Mouse (Mus musculus): Measurements from ENCODE around the gene Atp11b.

The Atp11b gene

DNA sequence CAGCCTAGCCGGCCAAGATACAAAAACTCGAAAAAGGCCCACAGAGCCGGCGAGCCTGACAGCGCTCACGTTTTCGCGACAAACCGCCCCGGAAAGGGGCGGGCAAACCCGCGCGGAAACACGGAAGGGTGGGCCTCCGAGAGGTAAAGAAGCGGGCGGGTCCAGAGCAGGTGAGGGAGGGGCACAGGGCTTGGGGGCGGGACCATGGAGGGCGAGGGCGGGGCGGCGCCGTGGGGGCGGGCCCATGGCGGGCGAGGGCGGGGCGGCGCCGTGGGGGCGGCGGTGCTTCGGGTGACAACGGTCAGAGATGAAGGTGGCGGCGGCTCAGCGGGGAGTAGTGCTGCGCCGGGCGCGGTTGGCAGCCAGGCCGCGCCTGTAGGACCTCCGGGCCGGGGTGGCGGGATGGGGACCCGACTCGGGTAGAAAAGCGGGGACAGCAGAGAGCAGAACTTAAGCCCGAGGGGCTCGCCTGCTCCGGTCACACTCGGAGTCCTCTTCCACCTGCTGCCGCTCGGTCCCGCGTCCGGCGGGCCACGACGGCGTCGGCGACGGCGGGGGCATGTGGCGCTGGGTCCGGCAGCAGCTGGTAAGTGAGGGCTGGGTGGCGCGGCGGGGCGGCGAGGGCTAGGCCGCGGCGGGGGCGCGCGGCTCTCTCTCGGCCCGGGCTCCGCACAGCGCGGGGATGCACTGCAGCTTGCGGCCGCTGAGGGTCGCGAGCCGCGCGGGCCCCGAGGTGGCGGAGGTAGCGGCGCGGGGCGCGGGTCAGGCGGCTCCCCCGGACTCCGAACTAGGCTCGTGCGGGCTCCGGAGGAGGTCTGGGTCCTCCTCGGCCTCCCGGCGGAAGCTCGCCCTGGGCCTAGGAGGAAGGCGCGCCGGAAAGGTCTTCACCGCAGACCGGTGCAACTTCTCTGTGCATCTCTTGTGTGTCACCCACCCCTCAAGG lies at the start of gene Atp11b:
Gene Atp11b, plus strand, starts transcription at position 282 of the 943 bp plus-strand sequence.
- peak; percentile 87 to 92 for DNase-seq

DNA sequence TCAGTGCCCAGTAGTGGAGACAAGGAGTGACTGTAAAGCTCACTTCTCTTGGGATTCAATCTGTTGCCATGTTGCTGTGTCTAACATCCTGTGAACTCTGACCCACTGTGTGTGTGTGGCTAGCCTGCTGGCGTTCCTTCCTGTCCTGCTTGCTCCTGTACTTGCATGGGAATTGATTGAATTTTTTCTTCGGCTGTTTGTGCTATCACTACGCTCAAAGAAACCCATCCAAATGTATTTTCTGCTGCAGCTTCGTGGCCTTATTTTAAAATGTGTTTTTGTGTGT lies 49.6 kb upstream of the Atp11b start:
- DNase-seq = no peak

DNA sequence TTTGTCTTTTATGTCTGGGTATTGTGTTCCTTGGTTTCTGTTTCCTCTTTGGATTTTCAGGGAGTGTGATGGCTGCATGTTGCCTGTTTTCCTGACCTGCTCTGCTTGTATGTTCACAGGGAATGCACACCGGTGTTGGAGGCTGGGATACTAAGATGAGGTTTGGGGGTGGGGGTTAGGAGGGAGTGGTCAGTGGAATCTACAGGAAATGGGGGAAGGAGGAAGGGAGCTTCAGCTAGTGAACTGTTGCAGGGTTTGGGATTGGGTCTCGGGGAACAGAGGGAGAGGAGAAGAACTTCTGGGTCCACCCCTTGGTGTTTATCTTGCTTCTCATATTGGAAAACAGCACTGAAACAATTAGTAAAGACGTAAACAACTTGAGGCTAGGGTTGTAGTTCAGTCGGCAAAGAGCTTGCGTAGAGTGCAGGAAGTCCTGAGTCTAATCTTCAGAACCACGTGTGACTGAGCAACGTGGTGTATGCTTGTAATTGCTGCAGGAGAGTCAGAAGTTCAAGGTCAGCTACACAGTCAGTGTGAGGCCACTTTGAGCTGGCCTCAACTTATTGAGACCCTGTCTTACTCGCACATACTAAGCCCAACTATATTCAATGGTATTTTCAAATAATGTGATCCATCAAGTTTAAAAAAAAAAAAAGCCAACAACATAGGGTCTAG lies 34.2 kb upstream of the Atp11b start:
- no peak for DNase-seq

DNA sequence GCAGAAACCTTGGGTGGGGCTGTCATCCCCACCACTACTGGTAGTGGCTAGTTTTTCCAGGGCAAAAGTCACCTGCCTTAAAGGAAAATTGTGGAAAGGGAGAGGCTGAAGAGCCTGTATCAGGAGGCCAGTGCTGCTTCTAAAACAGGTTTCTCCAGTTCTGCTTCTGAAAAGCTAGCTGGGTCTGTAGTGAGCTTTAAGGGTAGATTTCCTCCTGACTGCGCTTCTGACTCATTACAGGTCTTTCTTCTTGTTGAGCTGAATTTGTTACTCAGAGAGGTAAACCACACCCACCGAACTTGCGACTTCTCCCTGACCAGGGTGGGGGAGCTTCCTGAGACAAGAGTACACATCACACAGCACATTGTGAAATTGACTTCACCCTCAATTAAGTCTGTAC lies 33.1 kb upstream of the Atp11b start:
- no peak for DNase-seq

DNA sequence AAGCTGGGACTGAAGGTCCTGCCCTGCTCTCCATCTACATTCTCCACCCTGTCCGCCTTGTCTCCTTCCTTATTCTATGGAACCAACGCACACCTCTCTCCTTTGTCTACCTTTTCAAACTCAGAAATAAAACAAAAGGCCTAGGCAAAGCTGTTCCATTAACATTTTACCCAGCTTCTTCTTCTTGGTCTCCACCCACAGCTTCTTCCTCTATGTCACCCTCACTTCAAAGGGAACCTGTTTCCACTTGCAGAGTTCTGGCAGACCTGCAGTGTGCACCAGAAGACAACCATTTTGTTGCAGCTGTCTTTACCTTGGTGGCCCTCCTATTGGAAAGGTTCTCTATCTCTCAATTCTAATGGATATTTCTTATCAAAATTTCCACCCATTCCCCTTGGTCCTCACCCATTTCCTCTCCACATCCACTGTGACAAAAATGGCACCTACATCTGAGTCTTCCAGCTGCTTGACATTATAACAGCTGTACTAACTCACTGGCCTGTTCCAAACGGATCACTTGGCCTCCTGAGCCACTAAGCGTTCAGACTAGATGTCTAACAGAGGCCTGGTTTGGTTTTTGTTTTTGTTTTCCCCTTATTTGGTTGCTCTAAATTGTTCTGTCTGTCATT lies 32.0 kb upstream of the Atp11b start:
- DNase-seq = no peak

DNA sequence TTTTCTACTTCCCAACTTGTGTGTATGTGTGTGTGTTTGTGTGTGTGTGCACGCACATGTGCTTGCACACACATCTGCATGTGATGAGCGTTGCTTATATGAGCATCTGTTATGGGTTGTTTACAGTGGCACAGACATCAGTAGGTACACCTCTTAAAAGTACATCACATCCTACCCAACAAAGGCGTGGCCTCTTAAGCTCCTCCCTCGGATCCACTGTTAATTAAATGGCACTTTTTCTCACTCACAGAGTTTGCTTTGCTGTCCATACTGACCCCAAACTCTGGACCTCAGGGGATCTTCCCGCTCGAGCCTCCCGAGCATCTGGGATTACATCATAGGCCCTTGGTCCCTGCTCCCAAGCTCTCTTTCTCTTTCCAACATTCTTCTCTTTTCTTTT lies 31.1 kb upstream of the Atp11b start:
- DNase-seq = no peak

DNA sequence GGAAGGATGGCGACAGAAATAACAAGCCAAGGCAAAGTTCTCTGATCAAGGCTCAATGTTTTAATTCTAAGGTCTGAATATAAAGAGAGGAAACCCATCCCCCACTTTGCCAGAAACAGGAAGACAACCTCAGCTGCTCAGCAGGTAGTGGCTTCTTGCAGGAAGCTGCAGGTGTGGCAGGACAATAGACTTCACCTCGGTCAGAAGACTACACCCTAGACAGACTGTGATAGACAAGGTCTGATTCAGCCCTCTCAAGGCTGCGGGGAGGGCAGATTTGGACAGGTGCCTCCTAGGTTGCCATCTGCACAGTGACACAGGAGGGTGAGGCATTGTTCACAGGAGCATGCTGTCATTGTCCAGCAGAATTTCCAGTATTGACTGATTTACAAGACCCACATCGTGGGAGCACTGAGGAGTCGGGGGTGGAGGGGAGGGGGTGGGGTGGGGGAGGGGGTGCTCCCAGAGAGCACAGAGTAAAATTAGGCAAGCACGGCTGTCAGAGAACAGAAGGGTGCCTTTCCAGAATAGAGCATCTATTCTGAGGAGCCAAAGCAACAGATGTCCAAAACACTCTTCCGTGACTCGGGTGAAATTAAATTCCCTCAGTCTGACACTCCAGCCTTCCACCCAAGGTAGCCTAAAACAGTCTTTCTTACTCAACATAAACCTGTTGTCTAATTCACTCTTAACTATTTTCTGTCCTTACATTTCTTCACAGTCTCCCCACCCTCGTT lies 30.2 kb upstream of the Atp11b start:
- DNase-seq = peak; percentile 49 to 54

DNA sequence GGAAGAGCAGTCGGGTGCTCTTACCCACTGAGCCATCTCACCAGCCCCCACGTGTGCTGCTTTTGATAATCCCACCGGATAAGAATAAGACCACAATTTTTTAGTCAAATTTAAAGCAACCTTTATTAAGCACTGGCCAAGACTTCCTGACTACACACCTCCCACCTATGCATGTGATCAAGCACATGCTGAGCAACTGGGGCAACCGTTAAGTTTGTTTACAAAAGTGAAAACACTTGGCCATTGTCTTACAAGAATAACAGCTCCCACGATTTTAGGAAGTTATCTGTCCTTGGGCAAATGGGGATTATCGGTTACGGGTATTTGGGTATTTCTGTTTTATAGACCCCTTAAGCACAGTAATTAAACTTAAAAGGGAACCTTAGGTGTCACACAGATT lies 28.8 kb upstream of the Atp11b start:
- no peak for DNase-seq

DNA sequence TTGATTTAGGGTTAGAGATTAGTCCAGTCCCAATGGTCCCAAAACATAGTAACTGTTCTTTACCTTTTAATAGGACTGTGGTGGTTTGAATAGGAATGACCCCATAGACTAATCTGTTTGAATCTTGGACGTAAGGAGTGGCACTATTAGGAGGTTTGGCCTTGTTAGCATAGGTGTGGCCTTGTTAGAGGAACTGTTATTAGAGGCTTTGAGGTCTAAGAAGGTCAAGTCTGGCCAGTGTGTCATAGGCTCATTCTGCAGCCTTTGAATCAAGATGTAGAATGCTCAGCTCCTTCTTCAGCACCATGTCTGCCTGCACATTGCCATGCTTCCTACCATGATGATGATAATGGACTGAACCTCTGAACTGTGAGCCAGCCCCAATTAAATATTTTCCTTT lies 27.0 kb upstream of the Atp11b start:
- DNase-seq = no peak

DNA sequence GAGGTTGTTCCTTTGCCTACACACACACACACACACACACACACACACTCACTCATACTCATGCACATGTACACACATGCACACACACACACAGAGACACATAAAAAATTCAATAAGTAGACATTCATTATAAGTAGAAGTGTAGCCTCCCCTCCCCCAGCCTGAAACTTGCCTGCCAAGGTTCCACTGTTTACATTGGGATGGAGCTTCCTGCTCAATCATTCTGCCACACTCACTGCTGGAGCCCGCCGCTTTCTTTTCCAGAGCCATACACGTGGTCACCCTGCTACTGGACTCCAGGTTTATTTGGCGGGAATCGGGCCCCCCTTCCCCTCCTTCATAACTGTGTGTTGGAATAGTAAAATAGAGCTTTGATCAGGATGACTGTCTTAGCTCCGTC lies 24.4 kb upstream of the Atp11b start:
- DNase-seq = no peak

DNA sequence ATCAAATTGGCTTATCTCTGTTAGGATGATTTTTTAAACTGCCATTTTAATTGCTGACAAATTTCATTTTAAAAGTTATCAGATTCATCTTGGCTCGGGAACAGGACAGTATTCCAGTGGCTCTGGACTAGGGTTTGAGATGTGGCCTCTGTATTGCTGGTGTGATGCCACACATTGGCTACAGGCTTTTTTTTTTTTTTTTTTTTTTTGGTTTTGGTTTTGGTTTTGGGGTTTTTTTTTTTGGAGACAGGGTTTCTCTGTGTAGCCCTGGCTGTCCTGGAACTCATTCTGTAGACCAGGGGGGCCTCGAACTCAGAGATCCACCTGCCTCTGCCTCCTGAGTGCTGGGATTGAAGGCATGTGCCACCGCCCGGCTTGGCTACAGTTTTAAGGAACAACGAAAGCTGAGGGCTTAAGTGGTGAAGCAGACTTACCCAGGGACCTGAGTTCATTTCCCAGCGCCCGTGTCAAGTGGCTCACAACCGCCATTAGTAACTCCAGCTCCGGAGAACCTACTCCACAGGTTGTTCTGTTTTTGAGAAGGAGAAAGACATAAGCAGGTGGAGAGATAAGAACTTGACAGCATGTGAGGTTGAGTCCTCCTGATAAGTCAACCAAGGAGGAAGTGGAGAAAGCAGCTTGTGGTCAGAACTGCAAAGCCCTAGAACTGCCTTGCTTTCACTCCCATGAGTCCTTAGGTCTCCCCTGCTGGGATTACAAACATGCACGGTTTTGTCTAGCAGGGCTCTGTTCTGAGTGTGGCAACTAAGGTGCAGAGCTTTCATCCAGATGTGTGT lies 21.7 kb upstream of the Atp11b start:
- DNase-seq = no peak

DNA sequence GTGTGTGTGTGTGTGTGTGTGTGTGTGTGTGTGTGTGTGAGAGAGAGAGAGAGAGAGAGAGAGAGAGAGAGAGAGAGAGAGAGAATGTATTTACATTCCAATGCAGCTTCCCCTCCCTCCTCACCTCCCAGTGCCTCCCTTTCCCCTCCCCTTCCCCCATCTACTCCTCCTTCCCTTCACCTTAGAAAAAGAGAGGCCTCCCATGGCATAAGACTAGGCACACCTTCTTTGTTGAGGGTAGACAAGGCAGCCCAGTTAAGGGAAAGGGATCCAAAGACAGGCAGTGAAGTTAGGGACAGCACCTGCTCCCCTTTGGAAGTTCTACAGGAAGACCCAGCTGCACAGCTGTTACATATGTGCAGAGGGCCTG lies 21.1 kb upstream of the Atp11b start:
- no peak for DNase-seq

DNA sequence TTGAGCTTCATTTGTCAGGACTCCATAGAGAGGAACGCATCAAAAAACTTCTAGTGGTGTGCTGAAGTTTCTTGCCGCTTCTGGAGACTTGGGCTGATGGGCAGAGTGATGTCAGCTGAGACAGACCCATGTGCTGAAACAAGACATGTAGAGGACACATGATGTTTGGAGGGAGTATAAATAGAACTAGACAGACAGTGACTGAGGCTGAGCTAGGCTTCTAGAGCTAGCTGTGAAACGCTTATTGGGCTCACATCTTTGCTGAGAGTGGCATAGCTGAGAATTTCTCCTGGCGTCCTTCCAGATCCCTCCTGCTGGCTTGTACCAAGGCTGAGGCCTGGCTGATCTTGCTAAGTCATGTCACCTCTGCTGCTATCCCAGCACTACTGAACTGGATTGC lies 19.4 kb upstream of the Atp11b start:
- DNase-seq = peak in 1 of 2 experiments; percentile 13

DNA sequence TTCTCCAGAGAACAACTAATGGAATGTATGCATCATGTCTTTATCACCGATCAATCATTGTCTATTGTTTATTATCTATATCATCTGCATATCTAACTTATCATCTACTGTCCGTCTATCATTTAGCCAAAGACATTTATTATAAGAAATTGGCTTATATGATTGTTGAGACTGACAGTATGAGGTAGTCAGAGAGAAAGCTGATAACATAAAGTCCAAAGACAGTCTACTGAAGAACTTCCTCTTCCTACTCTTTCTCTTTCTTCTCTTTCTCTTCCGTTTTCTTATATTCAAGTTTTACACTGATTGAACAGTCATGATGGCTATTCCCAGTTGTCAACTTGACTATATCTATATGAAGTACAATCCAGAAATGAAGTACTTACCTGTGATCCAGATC lies 15.8 kb upstream of the Atp11b start:
- DNase-seq = no peak

DNA sequence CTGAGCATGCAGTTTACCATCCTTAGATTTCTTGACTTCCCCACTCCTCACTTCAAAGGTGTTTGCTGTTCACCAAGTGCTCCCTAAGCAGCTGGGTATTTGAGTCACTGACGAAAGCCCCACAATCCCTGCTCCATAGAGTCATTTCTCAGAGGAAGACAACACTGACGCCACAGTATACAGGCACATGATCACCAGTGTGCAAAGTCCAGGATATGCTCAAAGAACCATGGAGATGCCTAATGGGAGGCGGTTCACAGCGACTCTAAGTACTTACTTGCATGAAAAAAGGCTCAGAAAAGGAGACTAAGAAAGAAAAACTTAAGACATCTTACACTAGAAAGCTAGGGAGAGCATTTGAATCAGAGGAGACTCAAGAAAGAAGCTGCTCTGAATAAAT lies 8.9 kb upstream of the Atp11b start:
- DNase-seq = no peak

DNA sequence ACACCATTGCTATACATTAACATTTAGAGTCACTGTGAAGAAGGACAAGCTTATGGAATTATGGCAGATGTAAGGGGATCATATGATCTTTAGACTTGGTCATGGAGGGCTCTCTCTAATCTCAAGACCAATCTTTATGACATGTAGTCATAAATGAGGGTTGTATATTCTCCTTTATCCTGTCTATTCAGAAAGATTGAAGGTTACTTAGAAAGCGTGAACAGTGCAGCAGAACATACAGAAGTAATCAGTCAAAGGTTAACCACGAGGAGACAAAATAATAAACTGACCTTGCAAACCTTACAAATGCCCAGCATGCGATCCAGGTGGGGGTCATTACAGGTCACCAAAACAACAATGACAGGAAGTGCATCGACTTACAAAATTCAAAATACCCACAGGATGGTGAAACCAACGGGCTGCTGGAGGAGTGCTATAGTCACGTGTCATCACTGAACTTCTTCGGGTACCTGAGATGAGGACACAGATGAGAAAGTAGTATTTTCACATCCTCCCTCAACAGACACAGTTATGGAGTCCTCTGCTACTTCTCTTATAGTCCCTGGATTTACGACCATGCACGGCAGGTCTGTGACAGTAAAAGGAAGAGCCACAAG lies 7.0 kb upstream of the Atp11b start:
- no peak for DNase-seq

DNA sequence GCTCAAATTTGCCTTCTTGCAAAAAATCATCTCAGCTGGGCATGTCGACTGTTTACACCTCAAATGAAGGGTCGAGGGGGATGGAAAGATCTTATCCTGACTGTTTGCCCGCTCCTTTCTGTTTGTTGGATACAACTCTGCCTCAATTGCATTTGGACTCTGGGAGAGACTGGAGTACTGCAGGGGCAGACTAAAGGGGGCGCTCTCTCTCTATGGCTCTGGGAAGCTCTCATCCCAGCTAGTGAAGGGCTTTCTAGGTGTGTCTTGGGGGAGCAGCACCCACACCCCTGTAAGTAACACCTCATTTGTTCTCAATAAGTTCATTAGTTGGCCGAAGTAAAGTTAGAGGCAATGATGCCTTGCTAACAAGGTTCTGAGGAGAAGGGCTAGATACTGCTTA lies 3.6 kb upstream of the Atp11b start:
- DNase-seq = no peak

DNA sequence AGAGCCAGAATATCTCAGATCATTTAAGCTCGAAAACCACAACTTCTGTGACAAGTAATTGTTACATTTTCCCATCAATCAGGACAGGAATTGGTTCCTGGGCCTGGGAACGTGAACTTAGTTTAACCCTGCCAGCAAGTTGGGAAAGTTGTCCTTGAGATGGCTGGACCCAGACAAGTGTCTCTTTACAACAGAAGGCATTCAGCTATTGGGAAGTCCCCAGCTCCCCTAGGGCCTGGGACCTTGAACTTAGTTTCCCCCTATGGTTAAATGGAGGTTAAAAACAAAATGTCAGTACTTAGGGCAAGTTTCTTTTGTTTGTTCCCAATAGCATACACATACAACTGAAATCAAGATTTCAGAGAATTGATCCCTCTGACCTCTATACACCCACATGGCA lies 2.2 kb upstream of the Atp11b start:
- no peak for DNase-seq

DNA sequence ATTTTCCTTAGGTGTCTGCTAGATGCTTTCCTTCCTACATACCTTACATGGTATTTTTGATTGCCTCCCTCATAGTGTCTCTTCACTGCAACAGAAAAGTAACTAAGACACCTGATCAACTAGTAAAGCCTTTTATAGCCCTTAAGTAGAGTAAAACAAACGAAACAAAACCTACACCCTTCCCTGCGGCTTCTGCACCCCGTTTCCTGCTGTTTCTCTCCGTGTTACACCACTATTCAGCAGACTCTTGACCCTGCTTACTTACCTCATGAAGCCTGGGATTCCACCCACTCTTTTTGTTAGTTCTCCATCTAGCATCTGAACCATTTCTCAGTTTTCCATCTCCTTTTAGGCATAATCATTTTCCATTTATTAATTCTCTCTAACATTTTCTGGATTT lies 8.8 kb downstream of the Atp11b start:
- DNase-seq = no peak

DNA sequence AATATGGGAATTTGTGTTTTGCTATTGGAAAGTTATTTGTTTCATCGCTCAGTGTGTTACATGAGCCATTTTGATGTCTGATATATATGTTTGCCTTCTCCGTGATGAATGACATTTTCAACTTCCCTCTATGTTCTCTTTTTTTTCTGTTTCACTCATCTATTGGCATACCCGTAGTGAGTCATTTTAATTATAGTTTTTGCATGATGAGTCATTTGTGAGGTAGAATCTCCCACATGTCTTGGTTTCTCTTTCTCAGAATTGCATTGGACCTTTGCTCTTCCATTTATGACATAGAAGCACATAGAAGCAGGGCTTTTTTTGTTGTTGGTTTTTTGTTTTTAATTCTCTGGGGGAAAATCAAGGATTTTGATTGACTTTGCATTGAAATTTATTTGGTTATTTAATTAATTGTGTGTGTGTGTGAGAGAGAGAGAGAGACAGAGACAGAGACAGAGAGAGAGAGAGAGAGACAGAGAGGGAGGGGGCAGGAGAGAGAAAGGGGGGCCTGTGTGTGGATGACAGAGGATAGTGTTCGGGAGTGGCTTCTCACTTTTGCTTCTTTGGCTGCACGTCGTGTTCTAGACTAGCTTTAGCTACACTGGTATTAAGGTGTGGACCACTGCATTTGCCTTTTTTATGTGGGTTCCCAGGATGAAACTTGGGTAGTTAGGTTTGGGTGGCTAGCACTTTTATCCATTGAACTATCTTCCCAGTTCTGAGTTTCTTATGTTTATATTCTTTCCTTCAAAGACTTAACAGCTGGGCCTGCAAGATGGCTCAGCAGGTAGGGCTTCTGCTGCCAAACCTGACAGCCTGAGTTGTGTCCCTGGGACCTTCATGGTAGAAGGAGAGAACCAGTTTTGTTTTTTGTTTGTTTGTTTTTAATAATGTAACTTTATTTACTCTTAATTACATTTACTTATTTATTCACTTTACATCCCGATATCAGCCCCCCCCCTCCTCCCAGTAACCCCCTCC lies 11.0 kb downstream of the Atp11b start:
- peak; percentile 76 to 79 for DNase-seq

DNA sequence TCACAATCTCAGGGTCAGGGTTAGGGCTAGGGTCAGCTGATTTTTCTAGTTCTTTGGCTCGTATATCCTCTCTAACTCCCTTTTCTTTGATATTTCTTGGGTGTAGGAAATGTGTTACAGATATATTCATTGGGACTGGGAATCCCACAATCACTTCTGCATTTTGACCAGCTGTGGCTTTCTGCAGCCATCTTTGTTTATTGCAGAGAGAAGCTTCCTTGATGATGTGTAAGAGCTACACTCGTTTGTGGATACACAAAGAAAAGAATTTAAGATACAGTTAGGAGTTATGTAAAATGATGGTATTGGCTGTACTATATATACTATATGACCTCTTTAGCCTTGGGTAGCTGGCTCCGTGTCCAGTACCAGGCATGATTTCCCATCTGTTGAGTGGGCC lies 25.8 kb downstream of the Atp11b start:
- DNase-seq = no peak

All from cerebellum, postnatal 14 days (tissue).